Mouse (Mus musculus) hindbrain, embryonic 13.5 days (tissue): ENCODE measurements around the gene Wdr82. TPM values are rescaled to one million over a fixed set of nuclear protein-coding genes. Genes with fewer than 3 reads are reported as not detected.
A peak's percentile ranks its signal among the peaks of the same experiment; 100 is the strongest.

Source experiments
- ATAC-seq: fragments of 200-750 bp; cut with Nextera tagmentation; 2 replicates; pipeline ENCODE4 v1.8.0; 2017; ENCODE audit warnings: moderate TSS enrichment; ENCODE audit not compliant: low FRiP score
- H3K27ac ChIP-seq: fragments of 300-500 bp; sonication (generic); 2 replicates; pipeline ENCODE4 v1.5.1; 2015; ENCODE audit warnings: inconsistent platforms, mild to moderate bottlenecking, moderate library complexity
- H3K27me3 ChIP-seq: fragments of 300-500 bp; sonication (generic); 2 replicates; pipeline ENCODE4 v1.6.1; 2015; ENCODE audit warnings: mild to moderate bottlenecking, inconsistent platforms
- H3K36me3 ChIP-seq: fragments of 300-500 bp; sonication (generic); 2 replicates; pipeline ENCODE4 v1.6.1; 2015; ENCODE audit warnings: mild to moderate bottlenecking, inconsistent platforms
- H3K4me1 ChIP-seq: fragments of 300-500 bp; sonication (generic); replicated peaks from 2 replicates; pipeline ENCODE4 v1.6.1; 2015; ENCODE audit warnings: inconsistent platforms
- H3K4me2 ChIP-seq: fragments of 300-500 bp; sonication (generic); 2 replicates; pipeline ENCODE4 v1.6.1; 2015; ENCODE audit warnings: inconsistent platforms, mild to moderate bottlenecking, moderate library complexity
- H3K4me3 ChIP-seq: fragments of 300-500 bp; sonication (generic); 2 replicates; pipeline ENCODE4 v1.5.1; 2015; ENCODE audit warnings: mild to moderate bottlenecking, inconsistent platforms
- H3K9ac ChIP-seq: fragments of 300-500 bp; sonication (generic); 2 replicates; pipeline ENCODE4 v1.6.1; 2015; ENCODE audit warnings: mild to moderate bottlenecking, inconsistent platforms
- H3K9me3 ChIP-seq: fragments of 300-500 bp; sonication (generic); 2 replicates; pipeline ENCODE4 v1.6.1; 2016; ENCODE audit warnings: inconsistent platforms
- WGBS: fragments of 180-500 bp; shearing (Covaris S2); methylation state at CpG from one replicate; pipeline ENCODE4 v1.1.7; 2015; 5-methylcytosine and 5-hydroxymethylcytosine counted together
- polyA plus RNA-seq: library from polyadenylated mRNA; unstranded; fragments of >200 nt; fragmentation: Nextera tagmentation; extraction: Ambion mirVana; gene quantifications from 2 replicates; pipeline ENCODE4 v1.2.1, GENCODE M21; 2015

The Wdr82 gene
- polyA plus RNA-seq, 1 experiment from 2014 or later, result 32.6 TPM

GRCm38 (mm10) chr9:106148541-106149398 lies 22.0 kb upstream of the Wdr82 start:
- Histone ChIP-seq H3K9ac (peak overlapping the region; percentile 99), H3K9me3 (no peaks in the 10 kb centered on the region), H3K27me3 (no peaks in the 10 kb centered on the region), H3K4me1 (peaks cover 61% of the 10 kb centered on the region), H3K27ac (peak overlapping the region; percentile 98), H3K4me2 (peak overlapping the region; percentile 85), H3K4me3 (peak overlapping the region; percentile 85), H3K36me3 (peaks cover 26% of the 10 kb centered on the region)
- WGBS, result 1% methylated on average over 36 of the region's 36 CpGs
- peak; percentile 81 for ATAC-seq

- WGBS, result 15% methylated on average over 10 of the region's 10 CpGs
- H3K9me3 ChIP-seq, result no peaks in the 10 kb centered on the region
- peaks cover 57% of the 10 kb centered on the region for H3K4me1 ChIP-seq
- H3K4me3 ChIP-seq, result peak overlapping the region; percentile 85
- no peak for ATAC-seq
- H3K27ac ChIP-seq, result peak overlapping the region; percentile 98
- peak overlapping the region; percentile 99 for H3K9ac ChIP-seq
- no peaks in the 10 kb centered on the region for H3K27me3 ChIP-seq
- H3K36me3 ChIP-seq, result peaks cover 32% of the 10 kb centered on the region
- peak overlapping the region; percentile 85 for H3K4me2 ChIP-seq
These were observed 21.4 kb upstream of the Wdr82 start for GRCm38 (mm10) chr9:106149399-106149754.

GRCm38 (mm10) chr9:106154106-106154505 lies 16.6 kb upstream of the Wdr82 start:
- Histone ChIP-seq H3K4me1 (peaks cover 63% of the 10 kb centered on the region), H3K4me2 (no peak overlapping the region), H3K27ac (0 out of 2 replicates have a peak overlapping the region, but pooled peaks have one; percentile 80), H3K9ac (no peak overlapping the region), H3K36me3 (peaks cover 42% of the 10 kb centered on the region), H3K4me3 (no peak overlapping the region), H3K27me3 (no peaks in the 10 kb centered on the region), H3K9me3 (no peaks in the 10 kb centered on the region)
- no peak for ATAC-seq
- WGBS, result 89% methylated on average over 9 of the region's 9 CpGs

- Histone ChIP-seq H3K4me1 (peaks cover 49% of the 10 kb centered on the region), H3K4me2 (no peak overlapping the region), H3K4me3 (no peak overlapping the region), H3K27me3 (no peaks in the 10 kb centered on the region), H3K36me3 (peaks cover 36% of the 10 kb centered on the region), H3K27ac (peak overlapping the region; percentile 80), H3K9ac (no peak overlapping the region; the same call in 1 of the 2 replicates), H3K9me3 (no peaks in the 10 kb centered on the region)
- WGBS, result 42% methylated on average over 5 of the region's 5 CpGs
- ATAC-seq, result peak; percentile 48
These were observed 14.3 kb upstream of the Wdr82 start for GRCm38 (mm10) chr9:106156419-106156818.

GRCm38 (mm10) chr9:106156921-106157622 lies 13.7 kb upstream of the Wdr82 start:
- 74% methylated on average over 21 of the region's 21 CpGs for WGBS
- Histone ChIP-seq H3K36me3 (peaks cover 33% of the 10 kb centered on the region), H3K27ac (peak overlapping the region; percentile 30; the same call in 1 of the 2 replicates), H3K4me3 (no peak overlapping the region), H3K4me1 (peaks cover 45% of the 10 kb centered on the region), H3K27me3 (no peaks in the 10 kb centered on the region), H3K4me2 (no peak overlapping the region), H3K9me3 (no peaks in the 10 kb centered on the region), H3K9ac (peak overlapping the region; percentile 29; the same call in 1 of the 2 replicates)
- 0 out of 2 replicates have a peak, but pooled peaks have one; percentile 5 for ATAC-seq

GRCm38 (mm10) chr9:106157623-106157925 lies 13.2 kb upstream of the Wdr82 start:
- Histone ChIP-seq H3K4me1 (peaks cover 40% of the 10 kb centered on the region), H3K9me3 (no peaks in the 10 kb centered on the region), H3K4me2 (no peak overlapping the region), H3K4me3 (no peak overlapping the region), H3K36me3 (peaks cover 28% of the 10 kb centered on the region), H3K27me3 (no peaks in the 10 kb centered on the region; the same call in 1 of the 2 replicates), H3K9ac (peak overlapping the region; percentile 29; the same call in 1 of the 2 replicates), H3K27ac (peak overlapping the region; percentile 30; the same call in 1 of the 2 replicates)
- no peak for ATAC-seq
- 85% methylated on average over 10 of the region's 10 CpGs for WGBS

GRCm38 (mm10) chr9:106158037-106158491 lies 12.7 kb upstream of the Wdr82 start, which contains the start of gene Glyctk:
Gene Glyctk (minus strand): TSS chr9:106158138.
- H3K4me2 ChIP-seq, result no peak within 1 kb of the TSS
- peaks cover 40% of the 10 kb centered on the region for H3K4me1 ChIP-seq
- H3K9ac ChIP-seq, result peak within 1 kb of the TSS; percentile 29; the same call in 1 of the 2 replicates
- no peak within 1 kb of the TSS for H3K4me3 ChIP-seq
- 77% methylated on average over 6 of the region's 6 CpGs for WGBS
- no peak for ATAC-seq
- H3K36me3 ChIP-seq, result peaks cover 23% of the 10 kb centered on the region
- H3K27ac ChIP-seq, result peak within 1 kb of the TSS; percentile 30; the same call in 1 of the 2 replicates
- no peaks in the 10 kb centered on the region for H3K9me3 ChIP-seq
- H3K27me3 ChIP-seq, result no peaks in the 10 kb centered on the region; the same call in 1 of the 2 replicates

- H3K27ac ChIP-seq, result peak overlapping the region; percentile 23; the same call in 1 of the 2 replicates
- WGBS, result 87% methylated on average over 9 of the region's 9 CpGs
These were observed 11.5 kb upstream of the Wdr82 start for GRCm38 (mm10) chr9:106159237-106159636.

GRCm38 (mm10) chr9:106159784-106160301 lies 10.9 kb upstream of the Wdr82 start:
- 4% methylated on average over 24 of the region's 24 CpGs for WGBS
- ATAC-seq, result peak; percentile 67
- H3K9ac ChIP-seq, result peak overlapping the region; percentile 73
- no peaks in the 10 kb centered on the region for H3K9me3 ChIP-seq
- H3K4me3 ChIP-seq, result peak overlapping the region; percentile 49
- H3K4me2 ChIP-seq, result peak overlapping the region; percentile 64
- peaks cover 5% of the 10 kb centered on the region; the same call in 1 of the 2 replicates for H3K36me3 ChIP-seq
- no peaks in the 10 kb centered on the region; the same call in 1 of the 2 replicates for H3K27me3 ChIP-seq
- peak overlapping the region; percentile 99 for H3K27ac ChIP-seq
- H3K4me1 ChIP-seq, result peaks cover 37% of the 10 kb centered on the region

More at GRCm38 (mm10) chr9:106159237-106159636, 11.5 kb upstream of the Wdr82 start:
- Histone ChIP-seq H3K4me2 (peak overlapping the region; percentile 64), H3K9ac (no peak overlapping the region; the same call in 1 of the 2 replicates), H3K4me1 (peaks cover 37% of the 10 kb centered on the region), H3K36me3 (peaks cover 12% of the 10 kb centered on the region), H3K27me3 (no peaks in the 10 kb centered on the region; the same call in 1 of the 2 replicates), H3K4me3 (peak overlapping the region; percentile 49; the same call in 1 of the 2 replicates), H3K9me3 (no peaks in the 10 kb centered on the region)
- no peak for ATAC-seq

GRCm38 (mm10) chr9:106160426-106160825 lies 10.3 kb upstream of the Wdr82 start:
- peaks cover 34% of the 10 kb centered on the region for H3K4me1 ChIP-seq

GRCm38 (mm10) chr9:106166709-106167108 lies 4.0 kb upstream of the Wdr82 start:
- Histone ChIP-seq H3K4me1 (peaks cover 8% of the 10 kb centered on the region), H3K4me2 (no peak overlapping the region), H3K27me3 (no peaks in the 10 kb centered on the region; the same call in 1 of the 2 replicates), H3K36me3 (no peaks in the 10 kb centered on the region), H3K9ac (no peak overlapping the region), H3K4me3 (no peak overlapping the region), H3K9me3 (no peaks in the 10 kb centered on the region), H3K27ac (no peak overlapping the region)
- no peak for ATAC-seq
- 74% methylated on average over 2 of the region's 2 CpGs for WGBS

More at GRCm38 (mm10) chr9:106160426-106160825, 10.3 kb upstream of the Wdr82 start:
- Histone ChIP-seq H3K36me3 (no peaks in the 10 kb centered on the region; the same call in 1 of the 2 replicates), H3K4me3 (peak overlapping the region; percentile 49), H3K4me2 (peak overlapping the region; percentile 64), H3K9me3 (no peaks in the 10 kb centered on the region), H3K9ac (peak overlapping the region; percentile 73), H3K27me3 (no peaks in the 10 kb centered on the region; the same call in 1 of the 2 replicates), H3K27ac (peak overlapping the region; percentile 99)
- 48% methylated on average over 5 of the region's 5 CpGs for WGBS
- ATAC-seq, result no peak
